Comparison of ENCODE assay signal across 29 mouse cellular contexts in the genomic region with DNA sequence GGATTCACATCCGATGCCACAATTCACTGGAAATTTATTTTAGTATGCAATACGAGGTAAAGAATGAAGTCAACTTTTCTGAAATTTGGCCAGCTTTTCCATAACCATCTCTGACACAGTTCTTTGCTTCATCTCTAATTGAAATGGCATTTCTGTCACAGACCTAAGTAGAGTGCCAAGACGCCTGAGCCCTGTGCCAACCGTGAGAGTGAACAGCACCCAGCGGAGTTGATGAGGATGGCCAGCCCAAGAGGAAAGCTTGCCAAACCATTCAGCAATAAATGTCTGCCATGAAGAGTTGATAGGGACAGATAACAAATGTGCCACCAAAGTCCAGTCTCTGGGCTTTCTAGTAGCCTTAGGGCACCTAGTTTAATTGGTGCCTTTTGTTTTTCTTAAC.
DNase-seq lines count a peak whose midpoint lies in the region; ATAC-seq lines count a peak whose summit lies in the region.
"Had no signal": no experiment of that assay in that cellular context is flagged by ENCODE, and none has a peak within 500 bp of the region (broad histone marks: within the 10 kb centered on the region; RNA-seq: fewer than 3 reads in every experiment).

No protein-coding gene starts in this region.

- no peaks in the 10 kb centered on the region for H3K9me3 ChIP-seq in forebrain, embryonic 14.5 days (replicated peaks; ENCODE audit: control insufficient read depth, low read length)
- H3K9me3 ChIP-seq in forebrain, embryonic 10.5 days, result no peaks in the 10 kb centered on the region
- H3K9me3 ChIP-seq in hindbrain, embryonic 16.5 days (ENCODE audit: control insufficient read depth, low read length), result no peaks in the 10 kb centered on the region
- H3K9me3 ChIP-seq in hindbrain, embryonic 13.5 days, result no peaks in the 10 kb centered on the region
- H3K9me3 ChIP-seq: embryonic facial prominence, embryonic 12.5 days; hindbrain, embryonic 12.5 days; intestine, embryonic 15.5 days; limb, embryonic 10.5 days; limb, embryonic 15.5 days; liver, embryonic 13.5 days; megakaryocyte, embryonic 14.5 days; midbrain, embryonic 13.5 days; stomach, embryonic 15.5 days had no signal

- DNase-seq in adrenal gland, postnatal 14 days, result peak; percentile 6
- no peak for DNase-seq in adrenal gland, postnatal 36 days
- DNase-seq in forebrain, embryonic 14.5 days (ENCODE audit: low spot score), result peak; percentile 60
- DNase-seq in forebrain, embryonic 10.5 days (ENCODE audit: extremely low spot score, low spot score), result no peak
- peak; percentile 67 for DNase-seq in Muller cell, postnatal 12 days (ENCODE audit: inconsistent ontology term)
- DNase-seq in frontal cortex, adult 2 months (ENCODE audit: extremely low spot score in 1 of 2, low spot score in 1 of 2), result no peak
- DNase-seq: cerebellum, adult 11-12 months; embryo, embryonic 11 days; gastrocnemius, postnatal 10 days; kidney, adult 2 months; kidney, postnatal 4 days; liver, embryonic 13.5 days; lung, adult 18-20 months; lung, postnatal 4 days; right cerebral cortex, postnatal 25 days; thymus, postnatal 14 days had no signal

- no peaks in the 10 kb centered on the region for H3K27me3 ChIP-seq in forebrain, embryonic 14.5 days (replicated peaks; ENCODE audit: control insufficient read depth, insufficient read depth, low read length)
- no peaks in the 10 kb centered on the region for H3K27me3 ChIP-seq in forebrain, embryonic 10.5 days (ENCODE audit: poor library complexity, severe bottlenecking)
- no peaks in the 10 kb centered on the region for H3K27me3 ChIP-seq in hindbrain, embryonic 16.5 days (replicated peaks; ENCODE audit: control insufficient read depth, insufficient read depth, low read length)
- no peaks in the 10 kb centered on the region for H3K27me3 ChIP-seq in hindbrain, embryonic 13.5 days
- H3K27me3 ChIP-seq: embryonic facial prominence, embryonic 12.5 days; hindbrain, embryonic 12.5 days; intestine, embryonic 15.5 days; limb, embryonic 15.5 days; liver, embryonic 13.5 days; megakaryocyte, embryonic 14.5 days; midbrain, embryonic 13.5 days; Patski; stomach, embryonic 15.5 days had no signal

- WGBS in forebrain, embryonic 14.5 days, result 68% methylated on average over 5 of the region's 5 CpGs
- WGBS in forebrain, embryonic 10.5 days, result 94% methylated on average over 5 of the region's 5 CpGs
- 60% methylated on average over 5 of the region's 5 CpGs for WGBS in hindbrain, embryonic 16.5 days
- WGBS in hindbrain, embryonic 13.5 days, result 80% methylated on average over 5 of the region's 5 CpGs

- H3K4me2 ChIP-seq in forebrain, embryonic 14.5 days (ENCODE audit: low read length), result no peak overlapping the region
- H3K4me2 ChIP-seq in hindbrain, embryonic 16.5 days (ENCODE audit: low read length), result no peak overlapping the region
- no peak overlapping the region for H3K4me2 ChIP-seq in hindbrain, embryonic 13.5 days
- H3K4me2 ChIP-seq: embryonic facial prominence, embryonic 12.5 days; hindbrain, embryonic 12.5 days; intestine, embryonic 15.5 days; limb, embryonic 15.5 days; liver, embryonic 13.5 days; midbrain, embryonic 13.5 days; stomach, embryonic 15.5 days had no signal

- H3K4me3 ChIP-seq in forebrain, embryonic 14.5 days (ENCODE audit: low read depth, low read length), result no peak overlapping the region
- H3K4me3 ChIP-seq in forebrain, embryonic 10.5 days, result no peak overlapping the region
- no peak overlapping the region for H3K4me3 ChIP-seq in hindbrain, embryonic 16.5 days (ENCODE audit: low read length)
- no peak overlapping the region for H3K4me3 ChIP-seq in hindbrain, embryonic 13.5 days
- H3K4me3 ChIP-seq: embryonic facial prominence, embryonic 12.5 days; hindbrain, embryonic 12.5 days; intestine, embryonic 15.5 days; limb, embryonic 10.5 days; limb, embryonic 15.5 days; liver, embryonic 13.5 days; megakaryocyte, embryonic 14.5 days; midbrain, embryonic 13.5 days; stomach, embryonic 15.5 days had no signal

- H3K27ac ChIP-seq in forebrain, embryonic 14.5 days (ENCODE audit: low read depth, low read length), result no peak overlapping the region
- H3K27ac ChIP-seq in forebrain, embryonic 10.5 days, result no peak overlapping the region
- H3K27ac ChIP-seq in hindbrain, embryonic 16.5 days (ENCODE audit: low read depth, low read length), result no peak overlapping the region
- H3K27ac ChIP-seq in hindbrain, embryonic 13.5 days, result no peak overlapping the region
- H3K27ac ChIP-seq: embryonic facial prominence, embryonic 12.5 days; hindbrain, embryonic 12.5 days; intestine, embryonic 15.5 days; limb, embryonic 10.5 days; limb, embryonic 15.5 days; liver, embryonic 13.5 days; midbrain, embryonic 13.5 days; stomach, embryonic 15.5 days had no signal

- H3K4me1 ChIP-seq in forebrain, embryonic 14.5 days (ENCODE audit: control insufficient read depth, insufficient read depth, low read length), result peaks cover 2% of the 10 kb centered on the region; the same call in 1 of the 2 replicates
- H3K4me1 ChIP-seq in forebrain, embryonic 10.5 days, result peaks cover 4% of the 10 kb centered on the region; the same call in 1 of the 2 replicates
- no peaks in the 10 kb centered on the region for H3K4me1 ChIP-seq in hindbrain, embryonic 16.5 days (ENCODE audit: control insufficient read depth, insufficient read depth, low read depth, low read length)
- peaks cover 3% of the 10 kb centered on the region; the same call in 1 of the 2 replicates for H3K4me1 ChIP-seq in hindbrain, embryonic 13.5 days (replicated peaks)
- H3K4me1 ChIP-seq: embryonic facial prominence, embryonic 12.5 days; hindbrain, embryonic 12.5 days; intestine, embryonic 15.5 days; liver, embryonic 13.5 days; megakaryocyte, embryonic 14.5 days; midbrain, embryonic 13.5 days; stomach, embryonic 15.5 days had no signal

- no peak overlapping the region for H3K9ac ChIP-seq in forebrain, embryonic 14.5 days (ENCODE audit: low read length)
- no peak overlapping the region for H3K9ac ChIP-seq in hindbrain, embryonic 16.5 days (ENCODE audit: low read depth, low read length)
- no peak overlapping the region for H3K9ac ChIP-seq in hindbrain, embryonic 13.5 days
- H3K9ac ChIP-seq: embryonic facial prominence, embryonic 12.5 days; hindbrain, embryonic 12.5 days; intestine, embryonic 15.5 days; limb, embryonic 15.5 days; liver, embryonic 13.5 days; midbrain, embryonic 13.5 days; stomach, embryonic 15.5 days had no signal

- ATAC-seq in forebrain, embryonic 14.5 days, result peak; percentile 40; the same call in 1 of the 2 replicates
- 0 out of 2 replicates have a peak, but pooled peaks have one; percentile 66 for ATAC-seq in hindbrain, embryonic 16.5 days
- ATAC-seq in hindbrain, embryonic 13.5 days (ENCODE audit: low FRiP score), result no peak
- ATAC-seq: intestine, embryonic 15.5 days; lung, postnatal 0 days; midbrain, embryonic 13.5 days; Patski had no signal

- no peaks in the 10 kb centered on the region for H3K36me3 ChIP-seq in forebrain, embryonic 14.5 days (ENCODE audit: control insufficient read depth, insufficient read depth, low read length)
- H3K36me3 ChIP-seq in forebrain, embryonic 10.5 days (replicated peaks), result no peaks in the 10 kb centered on the region
- H3K36me3 ChIP-seq in hindbrain, embryonic 16.5 days (ENCODE audit: control insufficient read depth, insufficient read depth, low read length), result no peaks in the 10 kb centered on the region
- no peaks in the 10 kb centered on the region for H3K36me3 ChIP-seq in hindbrain, embryonic 13.5 days
- H3K36me3 ChIP-seq: embryonic facial prominence, embryonic 12.5 days; G1E; hindbrain, embryonic 12.5 days; intestine, embryonic 15.5 days; limb, embryonic 10.5 days; limb, embryonic 15.5 days; liver, embryonic 13.5 days; midbrain, embryonic 13.5 days; stomach, embryonic 15.5 days had no signal

Comparison
In these comparisons a context has a peak if more than half of its experiments do, and no peak if none do; other contexts are left out.
1. DNase-seq: peak in adrenal gland, postnatal 14 days (single experiment), forebrain, embryonic 14.5 days (single experiment) and Muller cell, postnatal 12 days (single experiment); none in adrenal gland, postnatal 36 days (0 of 2), forebrain, embryonic 10.5 days (single experiment) and frontal cortex, adult 2 months (0 of 2).